Mouse (Mus musculus) embryo, embryonic 10.5 days (tissue): ENCODE measurements around the gene Col6a6.
A peak's percentile ranks its signal among the peaks of the same experiment; 100 is the strongest.

Experiments
- DNase-seq: peaks from one replicate; pipeline ENCODE4 v3.0.0-alpha.2; 2015; ENCODE audit warnings: low spot score

Col6a6 gene

DNA sequence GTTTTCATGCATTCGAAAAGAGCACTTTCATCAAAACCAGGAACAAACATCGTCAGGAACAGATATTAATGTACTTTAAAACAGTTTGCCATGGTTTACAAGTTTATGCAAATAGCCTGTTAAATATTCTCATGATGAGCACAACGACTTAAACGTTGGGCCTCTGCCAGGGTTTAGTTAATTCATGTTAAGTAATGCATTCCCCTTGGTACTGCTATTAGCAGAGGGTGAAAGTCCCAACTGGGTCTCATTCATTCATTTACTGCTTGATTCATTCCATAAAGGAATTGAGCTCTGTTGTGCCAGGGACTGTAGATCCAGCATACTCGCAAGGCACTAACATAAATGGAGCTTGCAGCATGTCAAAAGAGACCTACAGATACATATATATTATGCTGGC, 92.8 kb downstream of the Col6a6 start:
- DNase-seq, result no peak

DNA sequence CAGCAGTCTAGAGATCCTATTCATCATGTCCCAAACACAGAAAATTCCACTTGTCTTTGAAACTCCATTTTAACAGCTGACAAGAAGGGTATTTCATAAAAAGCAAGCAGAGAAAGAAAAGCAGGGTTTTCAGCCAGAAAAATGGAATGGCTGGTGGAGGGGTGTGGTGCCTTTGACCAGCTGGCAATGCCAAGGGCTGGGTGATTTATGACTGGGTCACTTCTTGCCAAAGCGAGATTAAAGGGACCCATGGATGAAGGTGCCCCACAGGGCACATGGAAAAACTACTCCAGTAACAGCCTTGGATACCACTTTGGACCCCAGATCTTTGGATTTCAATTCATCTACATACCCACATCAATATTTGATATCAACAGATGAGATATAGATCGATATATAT, 93.3 kb downstream of the Col6a6 start:
- DNase-seq, result no peak

DNA sequence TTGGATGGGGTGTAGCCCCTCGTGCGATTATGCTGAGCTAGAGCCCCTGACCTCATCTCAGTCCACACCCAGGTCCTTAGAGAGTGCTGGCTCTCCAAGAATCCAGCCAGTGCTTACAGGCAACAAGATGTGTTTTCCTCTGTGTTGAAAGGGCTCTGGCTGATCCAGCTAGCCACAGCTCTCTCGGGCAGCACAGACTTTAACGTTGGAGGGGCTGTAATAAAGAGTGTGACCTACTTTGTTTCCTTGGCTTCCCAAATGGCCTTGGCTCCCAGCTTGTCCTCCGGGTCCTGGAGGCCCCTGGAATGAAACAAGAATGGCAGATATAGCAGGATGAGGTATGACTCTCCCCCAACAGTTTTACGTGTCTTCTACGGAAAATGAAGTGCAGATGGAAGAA, 96.0 kb downstream of the Col6a6 start:
- no peak for DNase-seq

DNA sequence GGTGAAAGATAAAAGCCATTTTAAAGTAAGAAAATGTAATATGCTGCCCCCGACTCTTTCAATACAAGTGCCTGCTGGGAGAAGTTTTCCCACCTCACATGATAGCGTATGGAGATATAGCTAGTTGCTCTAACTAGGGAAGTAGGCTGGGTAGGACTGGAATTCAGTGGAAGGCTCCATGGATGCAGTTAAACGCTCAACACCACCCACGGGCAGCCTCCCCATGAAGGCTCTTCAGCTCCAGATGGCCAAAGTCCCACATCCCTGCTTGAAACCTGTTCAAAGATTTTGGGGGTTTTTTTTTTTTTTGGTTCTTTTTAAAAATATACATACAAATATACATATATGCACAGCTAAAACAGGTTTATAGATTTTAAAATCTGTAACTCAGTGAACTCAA, 107.5 kb downstream of the Col6a6 start:
- no peak for DNase-seq

DNA sequence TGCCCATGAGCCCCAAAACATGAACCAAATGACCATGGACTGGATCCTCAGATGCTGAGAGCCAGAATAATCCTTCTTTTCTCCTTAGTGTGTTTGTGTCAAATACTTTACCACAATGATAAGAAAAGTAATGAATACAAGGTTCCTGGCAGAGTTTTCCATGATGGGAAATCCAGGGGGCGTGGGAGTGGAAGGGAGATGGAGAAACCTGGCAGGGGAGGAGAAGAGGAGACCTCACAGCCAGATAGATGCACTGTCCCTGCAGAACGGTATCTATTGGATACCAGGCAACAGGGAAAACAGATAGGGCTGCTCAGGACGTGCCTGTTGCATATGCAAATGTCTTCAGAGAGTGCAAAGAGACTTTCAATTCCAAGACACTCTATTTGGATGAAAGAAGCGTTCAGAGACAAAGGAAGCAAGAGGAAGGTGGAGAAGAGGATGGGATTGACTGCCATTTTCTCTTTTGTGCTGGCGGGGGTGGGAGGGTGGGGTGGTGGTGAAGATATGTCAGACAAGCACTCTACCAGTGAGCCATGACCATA, 108.0 kb downstream of the Col6a6 start:
- DNase-seq, result no peak

DNA sequence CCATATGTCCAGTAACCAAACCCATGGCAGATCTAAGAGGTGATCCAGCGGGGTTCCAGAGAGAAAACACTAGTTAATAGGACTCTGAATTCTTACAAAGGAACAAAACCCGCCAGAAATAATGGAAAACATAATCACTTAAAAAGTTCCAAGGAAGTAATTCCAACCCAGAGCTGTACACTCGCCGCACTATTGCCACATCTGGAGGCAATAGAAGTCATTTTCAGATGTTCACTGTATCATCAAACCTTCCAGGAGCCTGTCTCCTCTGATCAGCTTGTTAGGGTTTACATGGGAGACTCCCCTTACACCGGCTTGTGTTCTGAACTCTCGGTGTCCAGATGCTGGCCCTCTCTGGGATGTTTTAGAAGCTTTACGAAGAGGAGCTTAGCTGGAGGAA, 108.6 kb downstream of the Col6a6 start:
- peak; percentile 58 for DNase-seq

DNA sequence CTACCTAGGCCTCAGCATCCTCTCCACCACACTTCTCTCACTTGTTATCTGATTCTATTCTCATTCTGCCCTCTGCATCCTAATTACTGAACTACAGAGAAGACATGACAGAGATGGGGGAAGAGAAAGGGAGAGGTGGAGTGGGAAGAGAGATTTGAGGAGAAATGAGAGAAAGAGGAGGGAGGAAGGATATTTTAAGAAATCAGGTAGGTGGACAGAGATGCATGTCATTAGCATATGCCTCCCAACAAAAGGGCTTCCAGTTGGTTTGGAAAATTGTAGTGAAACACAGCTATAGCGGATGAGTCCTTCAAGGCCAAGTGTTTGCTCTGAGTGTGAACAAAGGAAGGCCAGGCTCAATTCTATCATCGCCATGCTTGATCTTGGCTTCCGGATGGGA, 115.9 kb downstream of the Col6a6 start:
- no peak for DNase-seq

DNA sequence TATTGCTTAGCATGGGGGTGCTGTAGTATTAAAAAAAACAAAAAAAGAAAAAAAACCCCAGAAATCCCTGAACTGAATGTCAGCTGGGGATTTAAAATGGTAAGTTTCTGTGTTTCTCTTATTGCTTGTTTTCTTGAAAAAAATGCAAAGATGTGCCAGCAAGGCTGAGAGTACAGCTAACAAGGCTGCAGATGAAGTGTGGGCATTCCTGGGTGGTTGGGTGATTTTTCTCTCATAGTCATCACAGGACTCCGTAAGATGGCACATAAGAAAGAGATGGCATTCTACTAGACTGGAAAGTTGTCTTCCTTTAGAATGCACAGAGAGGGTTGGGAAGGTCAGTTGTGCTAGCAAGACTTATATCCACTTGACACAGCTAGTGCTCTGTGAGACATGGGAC, 122.9 kb downstream of the Col6a6 start:
- DNase-seq, result no peak

DNA sequence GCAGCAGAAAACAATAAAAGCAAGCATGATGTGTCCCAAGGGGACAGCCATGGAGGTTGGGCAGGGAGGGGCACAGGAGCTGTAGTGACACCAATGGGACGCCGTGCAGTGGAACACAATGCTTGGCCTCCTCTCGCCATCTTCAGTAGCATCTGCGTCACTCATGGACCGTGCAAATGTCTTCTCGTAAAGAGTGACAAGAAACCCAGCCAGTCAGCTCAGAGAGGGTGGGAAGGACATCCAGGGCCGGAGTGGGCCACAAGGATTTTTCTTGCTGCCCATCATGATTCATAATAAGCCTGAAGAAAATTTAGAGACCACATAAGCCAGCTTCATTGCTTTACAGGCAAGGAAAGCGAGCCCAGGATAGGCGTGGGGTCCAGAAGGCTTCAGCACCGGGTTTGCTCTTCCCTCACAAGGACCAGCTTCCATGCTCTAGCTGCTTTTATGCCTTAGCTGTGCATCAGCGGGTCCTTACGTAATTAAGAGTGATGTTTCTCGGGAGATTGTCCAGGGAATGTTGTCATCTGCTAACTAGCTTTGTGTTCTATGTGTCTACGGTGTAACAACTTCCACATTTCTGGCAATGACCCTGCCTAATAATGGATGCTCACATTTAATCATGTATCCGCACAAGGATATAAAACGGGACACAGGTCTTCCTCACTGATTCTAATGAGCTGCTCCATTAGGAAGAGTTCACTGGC, 123.6 kb downstream of the Col6a6 start:
- DNase-seq, result no peak

DNA sequence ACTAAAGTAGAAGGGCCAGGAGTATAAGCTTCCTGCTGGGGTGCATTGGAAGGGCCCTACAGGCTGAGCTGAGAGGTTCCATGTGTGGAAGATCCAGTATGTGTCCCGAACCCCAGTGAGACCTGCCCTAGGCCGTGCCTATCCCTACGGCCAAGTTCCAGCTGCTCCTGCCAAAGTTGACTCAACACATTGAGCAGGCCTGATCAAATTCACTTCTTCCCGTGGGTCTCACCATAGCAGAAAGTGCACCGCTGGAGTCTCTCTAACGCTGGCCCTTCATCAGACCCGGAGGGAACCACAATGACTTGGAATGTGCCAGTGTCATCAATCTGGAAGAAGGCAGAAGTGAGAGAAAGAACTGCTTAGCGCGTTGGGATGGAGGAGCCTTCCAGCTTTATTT, 126.0 kb downstream of the Col6a6 start:
- DNase-seq, result no peak

DNA sequence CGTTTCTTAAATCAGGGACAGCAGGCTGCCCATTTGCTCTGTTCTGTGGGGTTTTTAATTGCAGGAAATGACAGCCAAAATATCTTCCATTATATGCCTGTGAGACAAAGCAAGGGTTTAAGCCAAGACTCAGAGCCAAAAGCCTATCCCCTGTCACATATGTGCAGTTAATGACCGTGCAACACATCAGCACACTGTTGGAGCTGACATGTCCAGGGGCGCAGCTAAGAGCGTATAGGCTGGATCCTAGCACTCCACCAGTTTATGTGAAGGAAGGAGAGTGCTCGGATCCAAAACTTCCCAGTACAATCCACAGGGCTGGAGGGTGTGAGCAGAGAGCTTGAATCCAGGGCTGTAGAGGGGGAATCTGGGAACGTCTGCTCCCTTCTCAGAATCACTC, 127.3 kb downstream of the Col6a6 start:
- DNase-seq, result no peak

DNA sequence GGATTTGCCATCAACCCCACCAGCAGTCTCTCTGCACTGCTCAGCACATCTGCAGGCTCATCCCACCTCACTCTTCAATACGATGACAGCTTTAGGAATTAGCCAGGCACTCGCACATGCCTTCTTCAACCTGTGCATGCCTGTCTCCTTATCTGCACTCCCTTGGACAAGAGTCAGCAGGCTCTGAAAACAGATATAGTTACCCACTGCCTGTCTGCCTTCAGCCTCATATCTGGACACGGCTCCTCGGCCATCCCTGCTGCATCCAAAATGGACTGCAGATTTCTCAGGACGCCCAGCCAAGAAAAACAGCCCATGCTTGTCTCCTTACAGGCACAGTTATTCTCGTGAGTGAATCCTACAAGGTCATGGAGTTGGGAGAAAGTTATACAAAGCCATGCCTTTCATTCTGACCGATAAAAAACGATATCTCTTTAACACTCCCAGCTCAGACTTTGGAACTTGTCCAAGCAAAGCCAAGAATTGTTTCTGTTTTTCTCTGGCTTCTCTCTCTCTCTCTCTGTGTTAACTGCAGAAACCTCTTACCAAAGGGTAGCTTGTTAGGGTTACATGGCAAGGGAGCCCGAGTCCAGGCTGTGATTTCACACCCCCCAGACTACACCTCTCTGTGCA, 130.1 kb downstream of the Col6a6 start:
- DNase-seq, result no peak

DNA sequence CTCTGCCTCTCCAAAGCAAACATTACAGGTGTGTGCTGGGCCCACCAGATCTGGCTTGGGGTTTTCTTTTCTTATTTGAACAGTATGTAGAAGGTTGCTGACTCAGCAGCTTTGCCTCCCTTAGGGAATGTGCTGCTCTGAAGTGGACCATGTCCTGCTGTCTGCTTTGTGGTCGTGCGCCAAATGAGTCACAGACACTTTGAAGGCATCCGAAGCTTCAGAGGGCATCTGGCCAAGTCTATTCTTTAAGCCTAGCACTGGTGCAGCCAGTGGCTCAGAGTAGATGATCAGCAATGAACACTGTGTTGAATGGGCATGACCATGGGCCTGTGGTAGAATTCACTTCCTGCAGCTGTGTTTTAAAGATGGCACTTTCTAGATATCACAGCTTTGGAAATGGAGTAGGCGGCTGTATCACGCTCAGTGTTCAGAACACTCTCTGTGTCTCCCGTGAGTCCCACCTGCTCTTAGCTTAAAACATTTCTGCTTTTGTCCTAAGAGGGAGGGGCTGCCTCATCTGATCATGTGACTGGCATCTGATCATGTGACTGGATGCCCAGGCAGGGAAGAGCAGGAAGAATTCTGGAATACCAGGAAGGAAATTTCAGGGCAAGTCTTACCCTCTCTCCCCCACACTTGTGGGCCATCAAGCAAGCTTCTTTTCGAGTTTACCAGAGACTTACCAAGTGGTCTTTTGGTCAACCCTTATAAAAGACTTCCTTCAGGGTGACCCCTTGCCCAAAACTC, 131.0 kb downstream of the Col6a6 start:
- no peak for DNase-seq

DNA sequence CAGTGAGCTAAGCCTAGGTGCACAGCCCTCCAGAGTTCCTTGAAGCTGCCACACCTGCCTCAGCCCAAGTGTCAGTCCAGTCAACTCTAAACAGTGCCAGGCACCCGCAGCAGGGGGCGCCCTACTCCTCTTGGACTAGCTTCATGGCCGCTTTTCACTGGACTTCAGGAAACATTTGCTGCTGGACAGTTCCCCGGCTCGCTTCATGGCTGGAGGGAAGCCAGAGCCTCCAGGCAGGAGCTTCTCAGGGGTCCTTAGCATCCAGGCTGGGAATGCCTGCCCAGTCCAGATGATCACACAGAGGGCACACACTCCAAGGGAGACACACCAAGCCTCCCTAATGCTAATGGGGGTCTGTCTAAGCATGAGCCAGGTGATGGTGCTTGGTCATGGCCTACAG, 134.1 kb downstream of the Col6a6 start:
- DNase-seq, result peak; percentile 91

DNA sequence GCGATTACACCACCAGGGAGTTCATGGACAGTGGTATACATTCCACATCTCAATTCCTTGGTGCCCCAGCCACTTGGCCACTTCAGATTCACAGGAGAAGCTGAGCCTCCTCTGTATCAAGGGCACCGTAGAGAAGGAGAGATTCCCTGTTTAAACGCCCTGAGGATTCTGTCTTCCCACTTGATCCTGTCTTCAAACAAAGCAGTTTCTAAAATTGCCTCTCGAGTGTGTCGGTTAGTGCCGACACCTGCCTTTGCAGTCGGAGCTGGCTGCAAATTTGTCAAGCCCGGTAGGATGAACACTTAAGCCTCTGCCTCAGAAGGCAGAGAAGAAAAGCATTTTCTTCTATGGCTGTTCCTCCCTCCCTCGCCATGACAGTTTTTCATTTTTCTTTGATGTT, 134.9 kb downstream of the Col6a6 start:
- DNase-seq, result no peak

DNA sequence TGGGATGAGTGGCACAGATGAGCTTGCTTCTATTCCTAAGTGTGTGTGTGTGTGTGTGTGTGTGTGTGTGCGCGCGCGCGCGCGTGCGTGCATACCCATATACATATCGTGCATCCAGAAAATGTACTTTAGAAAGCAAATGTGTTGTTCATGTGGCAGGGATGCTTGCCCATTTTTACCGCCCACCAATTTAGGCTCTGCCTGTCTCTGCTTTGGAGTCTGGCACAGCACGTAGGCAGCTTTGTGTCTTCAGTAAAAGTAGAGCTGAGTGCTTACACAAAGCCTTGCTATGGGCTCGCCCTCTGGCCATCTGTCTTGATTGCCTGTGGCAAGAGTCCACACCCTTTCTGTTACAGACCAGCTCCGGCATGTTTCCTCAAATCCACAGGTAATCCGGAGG, 135.5 kb downstream of the Col6a6 start:
- DNase-seq, result no peak

DNA sequence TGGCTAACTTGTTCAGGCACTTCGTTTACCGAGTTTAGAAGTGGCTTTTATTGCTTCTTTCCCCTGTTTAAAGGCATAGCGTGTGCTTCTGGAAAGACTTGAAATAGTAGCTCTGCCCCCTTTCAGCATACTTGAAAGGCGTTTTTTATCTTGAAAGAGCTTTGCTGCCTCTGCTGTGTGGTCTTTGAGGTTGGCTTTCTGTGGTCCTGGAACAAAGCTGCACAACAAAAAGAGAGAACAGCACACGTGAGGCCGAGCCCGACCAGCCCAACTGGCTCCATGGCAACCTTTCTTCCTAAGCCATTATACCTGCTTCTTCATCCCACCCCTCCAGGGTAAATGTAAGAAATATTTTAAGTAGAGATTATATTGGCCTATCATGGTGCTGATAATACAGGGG, 138.5 kb downstream of the Col6a6 start:
- DNase-seq, result no peak

DNA sequence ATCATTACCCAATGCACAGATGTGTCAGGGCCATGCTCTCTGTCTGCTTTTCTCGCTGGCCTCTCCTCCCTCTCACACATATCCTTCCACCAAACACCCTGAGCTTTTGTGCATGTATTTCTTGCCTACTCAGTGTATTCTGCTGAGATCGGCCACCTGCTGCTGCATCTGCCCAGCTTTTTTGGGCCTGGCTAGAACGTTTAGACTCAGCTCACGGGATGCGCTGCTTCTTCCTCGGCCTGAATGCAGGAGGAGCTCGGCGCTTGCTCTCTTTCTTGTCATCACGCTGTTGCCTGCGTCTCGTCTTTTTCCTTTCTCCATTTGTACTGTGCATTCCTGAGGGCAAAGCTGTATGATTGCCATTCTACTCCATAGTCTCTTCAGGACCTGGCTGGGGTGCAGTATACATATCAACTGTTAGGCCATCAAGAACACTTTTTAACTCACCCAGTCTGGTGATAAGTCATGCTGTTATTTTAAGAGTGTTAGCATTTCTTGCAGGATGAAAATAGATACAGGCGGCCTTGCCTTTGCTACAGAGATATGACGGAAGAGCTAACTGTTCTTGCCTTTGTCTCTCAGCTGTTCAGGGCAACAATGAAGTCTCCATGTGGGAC, 143.3 kb downstream of the Col6a6 start:
- no peak for DNase-seq

DNA sequence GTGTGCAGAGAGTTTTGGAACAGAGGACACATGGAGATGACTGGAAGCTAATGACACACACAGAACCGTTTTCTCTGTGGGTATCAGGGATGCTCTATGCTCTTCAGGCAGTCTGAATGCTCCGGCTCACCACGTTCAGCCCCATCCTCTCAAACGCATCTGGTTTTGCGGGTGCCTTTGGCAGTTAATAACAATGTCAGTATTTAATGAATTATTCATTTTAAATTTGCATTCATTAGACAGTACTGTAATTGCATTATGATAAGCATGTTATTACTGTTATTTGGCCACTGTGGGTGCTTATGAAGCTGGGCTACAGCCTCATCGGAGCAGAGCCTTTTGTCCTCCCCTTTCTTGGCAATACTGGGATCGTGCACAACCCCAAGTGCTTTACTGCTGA, 146.6 kb downstream of the Col6a6 start:
- DNase-seq, result no peak

DNA sequence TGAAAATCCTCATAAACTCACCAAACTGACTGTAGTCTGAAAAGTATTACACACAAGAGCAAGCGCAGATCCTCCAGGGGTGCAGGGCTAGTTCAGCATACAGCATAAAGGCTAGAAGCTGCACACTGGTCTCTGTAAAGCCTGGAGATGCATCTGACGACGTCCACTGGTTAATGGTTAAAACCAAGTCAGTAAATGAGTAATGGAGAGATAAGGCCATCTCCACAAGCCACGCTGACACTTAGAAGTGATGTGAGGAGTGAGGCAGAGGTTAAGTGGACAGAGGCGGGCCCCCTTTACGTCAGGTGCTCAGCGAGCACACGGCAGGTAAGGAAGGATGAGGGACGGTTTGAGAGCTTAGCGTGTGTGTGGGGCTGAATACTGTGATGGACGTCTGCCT, 152.0 kb downstream of the Col6a6 start:
- no peak for DNase-seq

DNA sequence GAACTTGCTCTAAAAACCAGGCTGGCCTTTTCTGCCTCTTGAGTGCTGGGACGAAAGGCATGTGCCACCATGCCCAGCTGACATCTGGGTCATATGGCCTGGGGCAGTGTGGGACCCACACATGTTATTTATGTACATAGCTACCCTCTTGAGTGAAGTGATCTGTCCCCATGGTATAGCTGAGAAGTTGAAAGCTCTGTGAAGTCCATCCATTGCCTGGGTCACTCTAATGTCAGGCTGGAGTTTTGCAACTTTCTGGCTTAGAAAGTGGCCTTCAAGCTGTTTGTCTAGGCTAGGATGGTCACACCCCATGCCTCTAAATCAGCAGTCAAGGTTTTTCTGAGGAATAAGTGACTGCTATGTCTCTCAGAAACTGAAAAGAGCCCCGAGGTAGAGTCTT, 155.9 kb downstream of the Col6a6 start:
- DNase-seq, result no peak

DNA sequence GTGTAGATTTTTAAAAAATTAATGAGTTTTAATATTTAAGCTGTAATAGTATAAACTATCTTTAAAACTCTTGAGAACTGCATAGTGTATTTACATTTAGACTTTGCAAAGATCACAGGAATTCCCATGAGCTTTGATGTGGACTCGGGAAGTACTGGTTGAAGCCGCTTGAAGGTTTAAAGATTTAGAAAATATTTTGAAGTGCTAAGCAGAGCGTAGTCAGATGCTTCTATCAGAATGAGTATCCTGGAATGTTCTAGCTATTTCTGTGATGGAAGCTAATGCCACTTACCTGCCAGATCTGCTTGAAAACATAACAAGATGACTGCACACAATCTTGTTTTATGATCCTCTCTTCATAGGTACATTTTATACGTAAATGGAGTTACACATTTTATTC, 157.0 kb downstream of the Col6a6 start:
- no peak for DNase-seq

DNA sequence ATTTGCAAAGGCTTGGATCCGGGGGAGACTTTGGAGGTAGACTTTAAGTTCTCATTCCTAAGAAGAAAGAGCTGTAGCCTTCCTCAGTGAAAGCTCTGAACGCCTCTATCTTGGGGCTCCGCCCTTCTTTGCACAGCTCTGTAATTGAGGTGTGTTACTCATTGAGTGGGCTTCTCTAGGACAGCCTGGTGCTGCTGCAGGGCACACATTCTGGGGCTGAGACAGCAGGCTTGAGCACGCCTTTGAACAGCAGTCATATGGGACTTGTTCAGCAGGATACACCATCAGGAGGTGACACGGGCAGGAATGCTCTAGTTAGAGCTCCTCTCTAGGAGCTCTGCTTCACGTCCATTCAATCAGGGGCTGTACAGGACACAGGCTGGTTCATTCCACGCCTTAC, 162.7 kb downstream of the Col6a6 start:
- no peak for DNase-seq
